Mouse (Mus musculus): Measurements from ENCODE around the gene Odam.

Odam gene

GRCm38 (mm10) chr5:87884729-87885128 lies at the start of gene Odam:
Gene Odam (plus strand): TSS chr5:87885029.
- DNase-seq, result no peak

- no peak for DNase-seq
Observed at GRCm38 (mm10) chr5:87855136-87855716, 29.6 kb upstream of the Odam start.

DNA sequence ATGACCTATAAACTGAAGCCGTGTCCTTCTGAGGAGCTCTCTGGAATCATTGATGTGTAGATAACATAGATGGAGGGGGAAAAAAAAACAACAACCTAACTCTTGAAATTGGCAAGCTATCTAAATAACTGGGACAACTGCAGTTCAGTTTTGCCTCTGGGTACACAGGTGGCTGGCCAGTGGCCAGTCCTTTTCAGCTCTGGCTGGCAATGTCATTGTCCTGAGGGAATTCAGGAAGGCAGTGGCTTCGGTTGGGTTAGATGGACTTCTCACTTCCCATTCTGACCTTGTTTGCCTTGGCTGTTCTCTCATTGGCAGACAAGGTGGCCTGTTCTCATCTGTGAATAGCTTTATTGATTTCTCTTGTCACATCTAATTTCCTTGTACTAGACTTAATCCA lies 14.7 kb upstream of the Odam start:
- peak; percentile 42 for DNase-seq

DNA sequence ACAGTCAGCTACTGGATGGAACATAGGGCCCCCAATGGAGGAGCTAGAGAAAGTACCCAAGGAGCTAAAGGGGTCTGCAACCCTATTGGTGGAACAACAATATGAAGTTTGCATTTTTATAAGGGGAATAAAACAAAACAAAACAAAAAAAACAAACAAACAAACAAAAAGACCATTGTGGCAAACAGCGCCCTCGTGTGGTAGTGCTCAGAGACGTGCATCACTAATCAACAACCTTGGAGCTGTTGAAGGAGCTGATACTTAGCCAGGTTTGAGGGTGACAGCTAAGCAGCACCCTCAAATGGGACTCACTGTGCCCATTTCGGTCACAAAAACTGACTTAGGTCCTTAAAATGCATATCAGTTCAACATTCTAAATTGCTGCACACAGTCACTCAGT lies 13.4 kb upstream of the Odam start:
- no peak for DNase-seq

GRCm38 (mm10) chr5:87925372-87925771 lies 40.5 kb downstream of the Odam start, which contains the start of gene Csn3:
Gene Csn3 (plus strand): TSS chr5:87925579.
- DNase-seq, result no peak

- DNase-seq, result no peak
Observed at GRCm38 (mm10) chr5:87931603-87932002, 46.8 kb downstream of the Odam start.

DNA sequence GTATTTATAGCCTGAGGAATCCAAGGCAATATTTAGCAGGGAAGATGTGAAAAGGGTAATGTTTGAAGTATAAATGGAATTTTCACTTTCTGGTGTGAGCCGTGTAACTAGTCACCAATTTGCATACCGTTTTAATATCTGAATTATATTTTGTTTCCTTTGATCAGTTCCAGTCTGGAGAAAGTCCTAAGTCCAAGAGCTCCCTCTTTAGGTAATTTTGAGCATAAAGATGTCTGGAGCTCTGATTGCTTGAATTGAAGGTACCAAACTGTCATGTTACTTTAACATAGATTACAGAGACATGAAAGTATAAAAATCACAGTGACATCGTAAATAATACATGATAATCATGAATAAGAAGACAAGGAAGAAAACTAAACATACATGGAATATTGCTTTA lies 55.9 kb downstream of the Odam start:
- DNase-seq, result no peak

DNA sequence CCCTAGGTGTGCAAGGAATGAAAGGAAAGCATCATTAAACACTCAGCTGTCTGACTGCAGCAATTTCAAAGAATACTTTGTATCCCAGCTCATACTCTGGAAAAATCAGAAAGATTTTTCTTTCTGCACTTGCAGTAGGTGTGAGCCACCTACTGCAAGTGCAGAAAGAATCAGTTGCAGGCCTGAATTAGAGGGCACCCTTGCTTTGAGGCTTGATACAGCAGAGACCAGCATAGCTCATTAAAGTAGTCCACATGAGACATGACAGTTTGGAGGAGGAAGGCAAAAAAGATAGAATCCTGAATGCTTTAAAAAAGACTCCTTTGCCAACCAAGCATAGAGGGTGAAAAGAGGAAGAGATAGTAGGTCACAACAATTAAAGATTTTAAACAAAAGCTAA lies 57.7 kb downstream of the Odam start:
- no peak for DNase-seq
